Mouse (Mus musculus) thymus, postnatal 14 days (tissue): ENCODE data around the gene Ghsr.
"Not testable (repeated sequence)": the region's sequence is repeated elsewhere in the genome, so short reads cannot be mapped to it uniquely, and the experiment has no call there.

Experiments
- DNase-seq: peaks from one replicate; pipeline ENCODE4 v3.0.0; 2021

Gene Ghsr

DNA sequence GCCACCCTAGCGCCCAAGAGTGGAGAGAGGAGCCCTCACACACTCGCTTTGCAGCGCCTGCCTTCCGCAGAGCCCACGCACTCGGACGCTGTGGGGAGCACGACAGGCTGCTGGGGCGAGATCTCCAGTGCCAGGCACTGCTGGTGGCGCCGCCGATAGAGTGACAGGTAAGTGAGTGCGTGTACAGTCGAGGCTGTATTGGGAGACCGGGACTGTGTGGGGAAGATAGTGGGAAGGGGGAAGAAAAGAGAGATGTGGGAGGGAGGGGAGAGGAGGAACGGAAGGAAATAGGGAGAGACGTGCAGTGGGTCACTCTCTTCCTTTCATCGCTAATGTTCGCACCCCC, at the start of gene Ghsr:
Gene Ghsr (plus strand): TSS at position 76 of the 346 bp plus-strand sequence.
- no peak for DNase-seq

DNA sequence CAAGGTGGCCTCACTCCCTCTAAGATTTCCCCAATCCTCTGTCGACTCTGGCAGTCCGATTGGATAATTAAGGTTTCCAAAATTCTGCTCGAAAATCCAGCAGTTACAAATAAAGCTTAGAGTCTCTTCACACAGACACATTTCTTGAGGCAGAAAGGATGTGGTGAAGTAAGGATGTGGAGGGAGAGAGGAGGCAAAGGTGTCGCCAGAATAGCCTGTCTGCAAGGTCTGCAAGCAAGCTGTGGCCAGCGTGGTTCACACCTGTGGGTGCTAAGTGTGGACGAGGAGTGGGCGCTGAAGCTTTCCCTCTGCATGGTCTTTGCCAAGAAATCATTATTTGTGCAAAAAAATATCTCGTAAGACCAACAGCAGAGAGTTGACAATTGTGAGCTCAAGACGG, 48.6 kb upstream of the Ghsr start:
- no peak for DNase-seq

DNA sequence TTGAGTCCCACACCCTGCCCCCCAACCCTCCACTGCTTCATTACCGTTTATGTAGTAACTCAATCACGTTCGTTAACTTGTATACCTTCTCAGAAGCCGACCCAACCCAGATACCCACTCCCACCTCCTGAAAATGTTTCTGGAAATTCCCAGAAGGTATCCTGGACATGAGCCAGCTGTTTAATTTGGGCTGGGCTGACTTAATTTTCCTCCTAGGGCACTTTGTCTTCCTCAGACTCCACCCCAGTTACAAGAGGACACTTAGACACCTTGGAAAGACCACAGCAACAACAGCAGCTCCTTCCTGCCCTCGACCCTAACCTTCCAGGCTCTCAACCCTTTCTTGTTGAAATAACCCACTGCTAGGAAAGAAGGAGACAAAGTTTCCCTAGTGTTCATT, 47.6 kb upstream of the Ghsr start:
- DNase-seq = no peak

DNA sequence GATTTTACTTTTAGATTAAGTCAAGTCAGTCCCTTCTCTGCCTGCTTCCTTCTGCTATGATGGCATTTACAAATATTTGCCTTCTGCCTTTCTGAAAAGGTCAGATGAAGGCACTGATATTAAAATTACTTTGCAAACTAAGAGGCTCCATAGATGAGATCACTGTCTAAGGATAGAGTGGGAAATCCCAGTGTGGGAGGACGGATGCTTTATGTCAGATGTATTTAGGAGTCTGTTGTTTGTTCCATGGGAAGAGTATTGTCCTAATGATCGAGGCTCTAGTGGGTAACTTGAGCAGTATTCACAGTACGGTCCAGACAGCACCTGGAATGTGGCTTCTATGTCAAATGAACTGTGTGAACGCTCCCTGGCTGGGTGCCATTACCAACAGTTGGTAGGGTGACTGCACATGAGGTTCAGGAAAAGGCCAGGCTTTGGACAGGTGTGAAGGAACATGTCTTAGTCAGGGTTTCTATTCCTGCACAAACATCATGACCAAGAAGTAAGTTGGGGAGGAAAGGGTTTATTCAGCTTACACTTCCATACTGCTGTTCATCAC, 44.4 kb upstream of the Ghsr start:
- no peak for DNase-seq

DNA sequence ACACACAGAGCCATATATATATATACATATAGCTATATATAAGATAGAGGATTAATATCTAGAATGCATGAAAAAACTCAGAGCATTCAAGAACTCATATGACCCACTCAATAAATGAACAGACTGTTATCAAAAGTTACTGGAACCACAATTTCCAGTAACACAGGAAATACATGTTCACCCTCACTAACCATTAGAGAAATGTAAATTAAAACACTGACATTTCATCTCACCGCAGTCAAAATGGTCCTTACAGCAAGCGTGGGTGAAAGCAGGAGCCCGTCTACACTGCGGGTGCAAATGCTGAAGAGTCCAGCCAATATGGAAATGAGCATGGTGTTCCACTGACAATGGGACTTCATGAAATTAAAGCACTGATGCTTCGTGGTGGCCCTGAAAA, 40.4 kb upstream of the Ghsr start:
- no peak for DNase-seq

DNA sequence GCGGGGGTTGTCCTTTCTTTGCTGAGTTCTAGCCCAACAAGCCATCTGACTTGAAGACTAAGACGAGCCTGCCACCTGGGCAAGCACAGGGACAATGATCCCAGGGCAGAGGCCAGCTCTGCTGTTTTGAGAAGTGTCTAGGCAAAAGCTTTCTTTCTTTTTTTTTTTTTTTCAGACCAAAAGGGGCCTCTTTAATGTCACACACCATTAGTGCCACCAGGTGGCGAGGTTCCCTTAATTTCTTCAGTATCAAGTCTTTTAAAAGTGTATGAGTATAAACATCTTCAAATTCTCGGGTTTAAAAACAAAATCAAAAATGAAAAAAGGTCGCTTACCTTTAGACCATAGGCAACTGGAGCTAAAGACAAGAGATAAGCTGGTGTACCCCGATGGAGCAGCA, 32.7 kb upstream of the Ghsr start:
- DNase-seq = peak; percentile 57

DNA sequence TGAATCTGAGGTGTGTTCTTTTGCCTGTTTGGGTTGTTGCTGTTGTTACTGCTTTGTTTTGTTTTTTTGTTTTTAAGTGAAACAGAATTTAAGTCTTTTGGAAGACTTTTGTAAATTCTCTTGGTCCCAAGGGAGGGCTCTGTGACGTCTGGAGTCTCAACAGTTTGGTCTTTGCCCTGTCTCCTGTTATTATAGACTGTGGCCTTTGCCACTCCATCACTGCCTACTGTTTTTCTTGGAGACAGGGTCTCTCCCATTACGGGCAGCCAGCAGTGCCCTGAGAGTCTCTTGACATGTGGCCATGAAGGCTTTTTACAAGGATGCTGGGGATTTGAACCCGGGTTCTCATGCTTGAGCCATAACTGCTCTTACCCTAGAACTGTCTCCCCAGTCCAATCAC, 32.3 kb upstream of the Ghsr start:
- DNase-seq = no peak

DNA sequence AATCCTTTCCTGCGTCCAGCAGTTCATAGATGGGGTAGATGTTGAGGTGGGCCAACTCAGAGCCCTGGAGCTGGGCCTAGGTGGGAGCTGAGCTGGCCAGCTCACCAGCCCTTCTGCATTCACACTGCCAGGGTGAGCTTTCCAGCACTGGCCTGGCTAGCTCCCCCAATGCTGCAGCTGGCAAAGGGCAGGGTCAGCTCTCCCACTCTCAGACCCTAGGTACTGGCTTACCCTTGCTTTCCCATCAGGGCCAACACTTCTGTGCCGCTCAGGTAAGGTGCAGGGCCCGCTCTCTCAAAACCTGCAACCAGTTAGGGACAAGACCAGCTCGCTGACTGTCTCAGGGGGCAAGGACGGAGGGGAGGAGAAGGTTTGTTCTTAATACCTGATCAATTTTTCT, 30.4 kb upstream of the Ghsr start:
- no peak for DNase-seq

DNA sequence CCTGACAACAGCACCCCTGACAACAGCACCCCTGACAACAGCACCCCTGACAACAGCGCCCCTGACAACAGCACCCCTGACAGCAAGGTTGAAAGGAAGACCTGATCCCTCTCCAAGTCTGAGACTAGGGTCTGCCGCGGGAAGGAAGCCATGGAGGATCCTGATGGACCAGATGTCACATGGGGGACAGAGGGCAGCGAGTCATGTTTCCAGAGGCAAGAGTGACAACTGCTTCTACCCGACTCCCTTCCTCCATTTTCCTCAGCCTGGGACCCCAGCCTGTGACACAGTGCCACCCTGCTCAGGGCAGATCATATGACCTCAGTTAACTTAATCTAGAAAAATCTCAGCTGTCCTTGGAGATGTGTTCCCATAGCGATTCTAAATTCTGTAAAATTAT, 28.7 kb upstream of the Ghsr start:
- no peak for DNase-seq

DNA sequence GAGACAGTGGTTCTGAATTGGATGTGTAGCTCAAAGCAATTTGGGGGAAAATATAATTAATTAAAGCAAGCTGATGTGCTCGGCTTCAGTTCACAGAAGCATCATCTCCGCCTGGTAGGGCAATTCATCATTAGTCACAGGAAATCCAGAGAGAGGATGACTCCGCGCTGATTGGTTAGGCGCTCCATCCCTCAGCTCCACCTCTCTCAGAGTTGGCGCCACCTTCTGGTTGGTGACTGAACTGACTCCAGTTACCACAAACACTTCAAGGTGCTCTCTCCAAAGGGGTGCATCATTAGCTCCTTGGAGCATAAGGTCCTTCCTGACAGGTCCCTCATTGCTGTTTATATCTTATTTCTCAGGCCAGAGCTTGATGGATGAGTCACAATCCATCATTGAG, 25.6 kb upstream of the Ghsr start:
- peak; percentile 86 for DNase-seq

DNA sequence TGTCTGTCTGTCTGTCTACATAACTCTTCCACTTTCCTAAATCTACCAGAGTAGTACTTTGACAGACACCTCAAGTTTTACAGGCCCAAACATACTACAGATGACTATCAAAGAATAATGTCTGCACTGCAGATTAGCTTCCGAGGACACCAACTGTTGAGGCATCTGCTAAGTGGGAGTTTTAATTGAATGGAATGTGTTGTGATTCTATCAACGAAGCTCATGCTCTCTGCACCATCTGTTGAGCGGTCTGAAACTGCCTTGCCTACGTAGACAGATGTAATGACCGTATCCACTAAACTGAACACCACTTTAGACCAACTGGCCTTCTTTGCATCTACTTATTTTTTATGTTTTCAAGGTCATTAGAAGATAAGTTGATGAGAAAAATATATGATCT, 22.7 kb upstream of the Ghsr start:
- no peak for DNase-seq

DNA sequence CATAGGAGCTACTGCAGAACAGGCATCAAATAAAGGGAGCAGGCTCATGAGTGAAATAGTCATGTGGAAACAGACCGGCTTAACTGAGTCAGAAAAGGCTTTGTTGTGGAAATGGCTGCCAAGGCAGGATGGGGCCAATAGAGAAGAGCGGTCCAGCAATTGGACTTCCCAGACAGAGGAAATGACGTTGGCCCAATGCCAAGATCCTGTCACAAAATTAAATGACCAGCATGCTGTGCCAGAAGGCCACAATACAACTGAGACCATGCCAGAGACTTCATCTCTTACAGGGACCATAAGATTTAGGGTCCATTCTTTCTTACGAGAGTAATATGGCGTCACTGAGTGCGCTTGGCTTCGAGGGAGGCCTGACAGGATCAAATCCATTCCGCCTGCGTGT, 20.0 kb upstream of the Ghsr start:
- no peak for DNase-seq

DNA sequence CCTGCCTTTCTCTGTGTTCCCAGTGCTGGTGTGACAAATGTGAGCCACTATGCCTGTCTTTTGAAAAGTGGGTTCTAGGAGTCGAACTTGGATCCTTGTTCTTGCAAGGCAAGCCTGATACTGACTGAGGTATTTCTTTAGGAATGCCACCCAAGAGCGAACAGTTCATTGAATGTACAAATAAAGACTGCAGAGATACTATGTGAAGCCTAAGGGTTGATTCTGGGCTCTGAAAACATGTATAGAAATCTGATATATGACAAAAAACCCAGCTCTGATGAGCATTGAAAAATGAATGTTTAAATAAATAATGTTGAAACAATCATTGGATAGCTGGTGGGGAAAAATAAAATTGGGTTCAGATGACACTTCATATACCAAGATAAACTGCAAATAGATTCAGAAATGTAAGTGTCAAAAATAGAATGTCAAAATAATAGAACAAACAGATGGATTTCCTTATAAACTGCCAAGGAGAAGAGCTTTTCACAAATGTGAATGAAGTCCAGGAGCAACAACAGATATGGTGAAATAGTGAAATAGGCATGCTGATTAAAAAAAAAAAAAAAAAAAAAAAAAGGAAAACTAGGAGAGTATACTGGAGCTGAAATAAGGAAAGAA, 11.9 kb upstream of the Ghsr start:
- DNase-seq = no peak

DNA sequence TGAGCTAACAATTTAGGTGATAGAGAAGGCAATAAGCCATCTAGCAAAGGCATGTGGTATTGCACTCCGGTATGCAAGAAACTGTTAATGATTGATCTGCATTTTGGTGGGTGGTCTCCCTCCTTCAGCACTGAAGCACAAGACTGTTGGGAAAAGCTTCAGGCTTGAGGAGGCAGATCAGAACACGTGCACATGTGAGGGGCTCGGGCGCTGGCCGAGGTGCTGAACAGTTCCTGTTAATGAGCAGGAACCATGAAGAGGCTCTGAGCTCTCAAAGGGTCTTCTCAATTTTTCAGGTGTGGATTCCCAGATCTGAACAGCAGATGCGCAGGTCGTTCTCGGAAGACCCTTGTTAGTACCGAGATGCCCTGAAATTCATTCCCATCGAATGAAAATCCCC, 1.0 kb upstream of the Ghsr start:
- peak; percentile 52 for DNase-seq

DNA sequence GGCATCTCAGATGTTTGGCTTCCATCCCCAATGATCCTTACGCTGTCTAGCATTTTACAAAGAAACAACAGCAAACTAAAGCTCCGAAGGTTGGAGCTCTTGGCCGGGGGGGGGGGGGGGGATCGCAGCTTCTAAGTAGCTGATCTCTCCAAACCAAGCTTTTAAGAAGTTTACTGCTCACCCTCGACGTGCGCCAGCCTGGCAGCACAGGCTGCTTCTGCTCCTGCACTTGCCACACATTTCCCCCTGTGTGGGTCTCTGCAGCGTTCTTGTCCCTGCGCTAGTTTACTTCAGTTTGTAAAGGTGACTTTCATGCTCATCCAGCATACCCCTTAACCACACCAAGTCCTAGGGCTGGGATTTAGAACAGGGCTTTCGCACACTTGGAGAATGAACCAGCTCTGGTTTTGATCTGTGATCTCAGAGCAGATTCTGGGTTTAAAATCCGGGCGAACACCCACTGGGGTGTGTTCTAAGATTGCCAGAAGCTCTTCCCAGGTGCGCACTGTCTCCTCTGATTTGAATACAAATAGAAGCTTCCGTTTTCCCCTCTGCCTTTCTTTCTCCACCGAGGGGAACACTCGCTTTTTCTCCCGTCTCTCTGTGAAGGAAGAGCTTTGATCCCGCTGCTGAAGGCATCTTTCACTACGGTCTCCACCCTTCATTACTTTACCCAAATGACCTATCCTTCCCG, 422 bp upstream of the Ghsr start:
- DNase-seq = no peak

DNA sequence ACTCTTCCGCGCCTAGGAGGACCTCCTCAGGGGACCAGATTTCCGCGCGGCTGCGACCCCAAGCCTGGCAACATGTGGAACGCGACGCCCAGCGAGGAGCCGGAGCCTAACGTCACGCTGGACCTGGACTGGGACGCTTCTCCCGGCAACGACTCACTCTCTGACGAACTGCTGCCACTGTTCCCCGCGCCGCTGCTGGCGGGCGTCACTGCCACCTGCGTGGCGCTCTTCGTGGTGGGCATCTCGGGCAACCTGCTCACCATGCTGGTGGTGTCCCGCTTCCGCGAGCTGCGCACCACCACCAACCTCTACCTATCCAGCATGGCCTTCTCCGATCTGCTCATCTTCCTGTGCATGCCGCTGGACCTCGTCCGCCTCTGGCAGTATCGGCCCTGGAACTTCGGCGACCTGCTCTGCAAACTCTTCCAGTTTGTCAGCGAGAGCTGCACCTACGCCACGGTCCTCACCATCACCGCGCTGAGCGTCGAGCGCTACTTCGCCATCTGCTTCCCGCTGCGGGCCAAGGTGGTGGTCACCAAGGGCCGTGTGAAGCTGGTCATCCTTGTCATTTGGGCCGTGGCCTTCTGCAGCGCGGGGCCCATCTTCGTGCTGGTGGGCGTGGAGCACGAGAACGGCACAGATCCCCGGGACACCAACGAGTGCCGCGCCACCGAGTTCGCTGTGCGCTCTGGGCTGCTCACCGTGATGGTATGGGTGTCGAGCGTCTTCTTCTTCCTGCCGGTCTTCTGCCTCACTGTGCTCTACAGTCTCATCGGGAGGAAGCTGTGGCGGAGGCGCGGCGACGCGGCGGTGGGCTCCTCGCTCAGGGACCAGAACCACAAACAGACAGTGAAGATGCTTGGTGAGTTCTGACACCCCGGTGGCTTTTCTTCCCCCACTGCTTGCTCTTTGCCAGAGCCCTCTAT, 837 bp downstream of the Ghsr start:
- DNase-seq = no peak

DNA sequence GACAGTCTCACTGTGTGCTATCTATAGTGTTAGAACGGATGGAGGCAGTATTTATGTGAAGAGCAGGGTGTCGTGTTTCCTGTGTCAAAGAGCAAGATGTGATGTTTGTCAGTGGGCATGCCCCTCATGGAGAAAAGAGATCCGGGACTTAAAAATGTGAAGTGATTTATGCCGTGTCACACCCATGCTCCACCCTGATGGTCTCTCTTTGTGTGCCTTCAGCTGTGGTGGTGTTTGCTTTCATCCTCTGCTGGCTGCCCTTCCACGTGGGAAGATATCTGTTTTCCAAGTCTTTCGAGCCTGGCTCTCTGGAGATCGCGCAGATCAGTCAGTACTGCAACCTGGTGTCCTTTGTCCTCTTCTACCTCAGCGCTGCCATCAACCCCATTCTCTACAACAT, 3.2 kb downstream of the Ghsr start:
- no peak for DNase-seq

DNA sequence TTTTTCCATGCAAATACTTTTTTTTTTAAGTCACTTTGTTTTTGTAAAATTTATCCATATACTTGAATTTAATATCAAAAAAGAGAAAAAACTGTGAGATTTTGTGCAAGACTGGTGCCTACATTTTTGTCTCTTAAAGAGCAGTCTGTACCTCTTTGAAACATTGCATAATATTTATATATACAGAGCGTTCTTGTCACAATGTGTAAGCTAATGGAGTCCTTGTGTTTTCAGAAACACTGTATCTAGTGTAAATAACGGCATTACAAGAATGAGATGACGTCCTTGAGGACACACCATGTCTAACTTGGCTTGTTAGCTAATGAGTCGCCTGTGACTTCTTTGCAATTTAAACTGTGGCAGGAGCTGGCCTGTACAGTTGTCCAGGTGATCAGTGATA, 6.8 kb downstream of the Ghsr start:
- no peak for DNase-seq

DNA sequence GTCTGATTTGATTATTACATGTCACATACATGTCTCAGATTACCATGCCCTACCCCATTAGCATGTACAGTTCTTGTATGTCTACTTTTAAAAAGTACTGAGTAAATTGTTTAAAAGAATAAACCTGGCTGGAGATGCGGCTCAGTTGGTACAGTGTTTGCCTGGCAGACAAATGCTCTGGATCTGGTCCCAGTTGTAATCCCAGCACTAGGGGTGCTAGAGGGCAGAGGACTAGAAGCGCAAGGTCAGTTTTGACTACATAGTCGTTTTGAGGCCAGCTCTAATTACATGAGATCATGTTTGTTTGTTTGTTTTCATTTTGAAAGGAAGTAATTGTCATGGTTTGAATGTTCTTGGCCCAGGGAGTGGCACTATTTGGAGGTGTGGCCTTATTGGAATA, 13.7 kb downstream of the Ghsr start:
- no peak for DNase-seq

DNA sequence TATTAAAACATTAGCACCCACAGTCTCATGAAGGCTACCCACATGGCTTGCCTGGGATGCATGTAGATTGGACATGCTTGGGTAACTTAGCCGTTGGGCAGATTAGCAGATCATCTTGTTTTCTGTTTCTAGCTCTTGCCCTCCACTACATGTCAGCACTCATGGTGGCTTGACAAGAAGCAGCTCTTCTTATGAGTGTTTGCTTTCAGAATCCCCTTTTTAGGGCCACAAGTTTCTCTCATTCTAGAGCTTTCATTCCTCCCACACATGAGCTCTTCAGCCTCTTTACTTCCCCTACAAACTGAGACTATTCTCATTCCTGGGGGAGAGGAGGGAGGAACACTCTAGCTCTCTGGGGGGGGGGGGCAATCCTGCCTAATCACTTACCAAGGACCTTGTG, 18.8 kb downstream of the Ghsr start:
- DNase-seq = no peak

DNA sequence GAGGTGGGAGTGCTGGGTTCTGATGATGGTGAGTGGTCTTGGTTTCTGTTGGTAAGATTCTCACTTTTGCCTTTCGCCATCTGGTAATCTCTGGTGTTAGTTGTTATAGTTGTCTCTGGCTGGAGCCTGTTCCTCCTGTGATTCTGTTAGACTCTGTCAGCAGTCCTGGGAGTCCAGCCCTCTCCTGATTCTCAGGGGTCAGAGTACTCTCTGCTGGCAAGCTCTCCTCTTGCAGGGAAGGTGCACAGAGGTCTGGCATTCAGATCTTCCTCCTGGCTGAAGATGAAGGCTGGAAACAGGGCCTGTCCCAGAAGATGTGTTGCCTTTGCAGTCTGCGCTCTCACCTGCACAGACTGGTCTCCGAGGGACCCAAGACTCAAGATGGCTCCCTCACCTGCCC, 29.8 kb downstream of the Ghsr start:
- DNase-seq = not testable (repeated sequence)

DNA sequence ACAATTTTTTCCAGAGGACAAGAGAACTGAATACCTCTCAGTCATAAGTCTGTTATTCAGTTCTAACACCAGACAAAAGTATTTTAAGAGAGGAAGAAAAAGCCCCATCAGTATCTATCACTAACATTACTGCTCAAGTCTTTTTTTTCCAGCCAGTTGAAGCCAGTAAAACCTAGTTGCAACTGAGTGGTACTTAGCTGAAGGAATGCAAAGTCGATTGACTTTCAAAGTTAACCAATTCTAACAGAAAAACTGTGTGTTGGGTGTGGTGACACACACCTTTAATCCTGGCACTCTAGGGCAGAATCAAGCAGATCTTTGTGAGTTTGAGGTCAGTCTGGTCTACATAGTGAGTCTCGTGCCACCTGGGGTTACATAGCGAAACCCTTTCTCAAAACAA, 35.3 kb downstream of the Ghsr start:
- DNase-seq = no peak

DNA sequence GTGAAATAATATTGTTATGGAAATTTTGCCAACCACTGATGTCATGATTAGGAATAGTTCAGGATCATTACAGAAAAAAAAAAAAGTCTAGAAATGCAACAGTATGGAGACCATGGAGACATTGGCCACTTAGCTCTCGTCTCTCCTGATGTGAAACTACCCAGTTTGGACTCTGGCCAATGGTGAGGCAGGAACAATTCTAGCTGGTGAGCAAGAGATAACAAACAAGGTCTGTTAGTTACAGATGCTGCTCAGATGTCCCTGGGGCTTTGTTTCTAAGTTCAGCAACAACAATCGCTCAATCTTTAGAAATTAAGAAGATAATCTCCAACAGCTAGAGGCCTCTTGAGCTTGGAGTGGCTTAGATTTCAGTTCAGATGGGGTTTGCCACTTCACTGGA, 37.4 kb downstream of the Ghsr start:
- DNase-seq = no peak

DNA sequence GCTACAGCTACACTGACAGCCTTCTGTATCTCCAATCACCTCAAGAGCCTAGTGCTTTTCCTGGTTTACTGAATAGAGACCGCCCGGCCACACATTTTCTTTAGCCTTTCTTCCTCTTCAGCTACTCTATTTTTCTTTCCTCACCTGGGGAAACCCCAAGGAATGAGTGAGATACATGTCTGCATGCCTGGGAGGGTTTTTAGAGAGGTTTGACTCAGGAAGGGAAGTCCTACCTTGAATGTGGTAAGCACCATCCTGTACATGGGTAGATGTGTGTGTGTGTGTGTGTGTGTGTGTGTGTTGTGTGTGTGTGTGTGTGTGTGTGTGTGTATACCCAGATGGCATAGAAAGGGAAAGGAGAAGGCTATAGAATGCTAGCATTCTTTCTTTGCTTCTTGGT, 40.1 kb downstream of the Ghsr start:
- no peak for DNase-seq
